Mouse (Mus musculus) heart, embryonic 11.5 days (tissue): ENCODE measurements at regions not wholly inside any gene's neighbourhood (a gene's known extent, or its start where the extent isn't known, plus 50 kb on each side); places are given as distances from the start of the nearest gene placed in this dataset.

Source experiments
- ATAC-seq: fragments of 200-750 bp; cut with Nextera tagmentation; replicated peaks from 2 replicates; pipeline ENCODE4 v1.8.0; 2017; ENCODE audit warnings: moderate library complexity; ENCODE audit not compliant: insufficient number of reproducible peaks, low FRiP score, low TSS enrichment
- H3K27ac ChIP-seq: fragments of 300-500 bp; sonication (generic); 2 replicates; pipeline ENCODE4 v1.5.1; 2014; ENCODE audit warnings: mild to moderate bottlenecking, low read depth, low read length
- H3K27me3 ChIP-seq: fragments of 300-500 bp; sonication (generic); 2 replicates; pipeline ENCODE4 v1.6.1; 2014; ENCODE audit warnings: mild to moderate bottlenecking, low read length, mixed read lengths; ENCODE audit not compliant: control insufficient read depth, insufficient read depth
- H3K36me3 ChIP-seq: fragments of 300-500 bp; sonication (generic); 2 replicates; pipeline ENCODE4 v1.6.1; 2014; ENCODE audit warnings: mild to moderate bottlenecking, low read length, moderate library complexity, mixed read lengths; ENCODE audit not compliant: control insufficient read depth, insufficient read depth
- H3K4me1 ChIP-seq: fragments of 300-500 bp; sonication (generic); 2 replicates; pipeline ENCODE4 v1.6.1; 2014; ENCODE audit warnings: low read length; ENCODE audit not compliant: control insufficient read depth, insufficient read depth
- H3K4me2 ChIP-seq: fragments of 300-500 bp; sonication (generic); 2 replicates; pipeline ENCODE4 v1.6.1; 2014; ENCODE audit warnings: mild to moderate bottlenecking, moderate library complexity
- H3K4me3 ChIP-seq: fragments of 300-500 bp; sonication (generic); 2 replicates; pipeline ENCODE4 v1.5.1; 2014; ENCODE audit warnings: low read depth, low read length
- H3K9ac ChIP-seq: fragments of 300-500 bp; sonication (generic); 2 replicates; pipeline ENCODE4 v1.6.1; 2014; ENCODE audit warnings: mild to moderate bottlenecking, low read depth, low read length, moderate library complexity
- H3K9me3 ChIP-seq: fragments of 300-500 bp; sonication (generic); replicated peaks from 2 replicates; pipeline ENCODE4 v1.6.1; 2016; ENCODE audit warnings: low read length; ENCODE audit not compliant: control insufficient read depth
- WGBS: fragments of 180-500 bp; shearing (Covaris S2); extraction: QIAGEN DNeasy Blood & Tissue Kit; methylation state at CpG from one replicate; pipeline ENCODE4 v1.1.7; 2014; ENCODE audit not compliant: insufficient replicate concordance; 5-methylcytosine and 5-hydroxymethylcytosine counted together

DNA sequence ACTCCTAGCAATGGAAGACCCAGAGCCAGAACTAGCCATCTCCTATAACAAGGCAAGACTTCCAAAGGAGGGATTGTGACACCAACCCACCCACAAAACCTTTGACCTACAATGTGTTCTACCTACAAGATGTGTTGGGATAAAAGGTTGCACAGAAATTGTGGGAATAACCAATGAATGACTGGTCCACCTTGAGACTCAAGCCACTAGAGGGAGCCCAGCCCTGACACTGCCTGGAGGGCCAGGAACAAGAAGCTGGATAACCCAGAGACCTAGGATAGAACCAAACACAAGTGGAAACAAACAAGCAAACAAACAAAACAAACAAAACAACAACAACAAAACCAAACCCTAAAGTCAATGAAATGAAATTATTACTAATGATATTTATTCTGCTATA lies 288.8 kb downstream of the Dchs2 start:
- H3K36me3 ChIP-seq: no peaks in the 10 kb centered on the region
- no peak overlapping the region for H3K4me2 ChIP-seq
- ATAC-seq: no peak
- H3K27ac ChIP-seq: no peak overlapping the region
- no peaks in the 10 kb centered on the region for H3K9me3 ChIP-seq
- no peak overlapping the region for H3K9ac ChIP-seq
- H3K4me3 ChIP-seq: no peak overlapping the region
- H3K27me3 ChIP-seq: no peaks in the 10 kb centered on the region
- H3K4me1 ChIP-seq: no peaks in the 10 kb centered on the region

DNA sequence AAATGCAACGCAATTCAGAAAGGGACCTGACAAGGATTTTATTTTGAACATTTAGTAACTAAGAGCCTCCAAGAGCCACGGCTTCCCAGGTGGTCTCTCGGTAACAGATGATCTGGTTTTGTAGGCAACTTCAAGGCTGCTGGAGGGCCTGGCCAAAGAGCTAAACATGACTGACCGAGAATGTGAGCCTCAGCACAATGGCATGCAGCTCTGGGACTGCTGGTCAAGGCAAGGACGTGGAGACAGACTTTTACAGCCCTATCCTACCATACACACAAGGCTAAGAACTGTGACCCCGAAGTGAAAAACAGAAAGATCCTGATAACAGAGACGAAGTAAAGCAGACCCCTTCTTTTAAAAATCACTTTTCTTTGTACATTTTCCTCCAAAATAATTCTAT lies 296.5 kb downstream of the Dchs2 start:
- Histone ChIP-seq H3K36me3 (no peaks in the 10 kb centered on the region), H3K4me1 (no peaks in the 10 kb centered on the region), H3K9me3 (no peaks in the 10 kb centered on the region), H3K9ac (no peak overlapping the region), H3K4me3 (no peak overlapping the region), H3K27me3 (no peaks in the 10 kb centered on the region), H3K4me2 (no peak overlapping the region), H3K27ac (no peak overlapping the region)
- no peak for ATAC-seq
- 48% methylated on average over 7 of the region's 7 CpGs for WGBS

- WGBS: 67% methylated on average over 3 of the region's 3 CpGs
- H3K4me1 ChIP-seq: no peaks in the 10 kb centered on the region
- H3K9me3 ChIP-seq: no peaks in the 10 kb centered on the region
- no peak overlapping the region for H3K27ac ChIP-seq
- H3K36me3 ChIP-seq: no peaks in the 10 kb centered on the region
- H3K9ac ChIP-seq: no peak overlapping the region
- no peak overlapping the region for H3K4me2 ChIP-seq
- H3K27me3 ChIP-seq: no peaks in the 10 kb centered on the region
- H3K4me3 ChIP-seq: no peak overlapping the region
- no peak for ATAC-seq
Observed at GRCm38 (mm10) chr3:83429376-83429775, 301.6 kb downstream of the Dchs2 start.

DNA sequence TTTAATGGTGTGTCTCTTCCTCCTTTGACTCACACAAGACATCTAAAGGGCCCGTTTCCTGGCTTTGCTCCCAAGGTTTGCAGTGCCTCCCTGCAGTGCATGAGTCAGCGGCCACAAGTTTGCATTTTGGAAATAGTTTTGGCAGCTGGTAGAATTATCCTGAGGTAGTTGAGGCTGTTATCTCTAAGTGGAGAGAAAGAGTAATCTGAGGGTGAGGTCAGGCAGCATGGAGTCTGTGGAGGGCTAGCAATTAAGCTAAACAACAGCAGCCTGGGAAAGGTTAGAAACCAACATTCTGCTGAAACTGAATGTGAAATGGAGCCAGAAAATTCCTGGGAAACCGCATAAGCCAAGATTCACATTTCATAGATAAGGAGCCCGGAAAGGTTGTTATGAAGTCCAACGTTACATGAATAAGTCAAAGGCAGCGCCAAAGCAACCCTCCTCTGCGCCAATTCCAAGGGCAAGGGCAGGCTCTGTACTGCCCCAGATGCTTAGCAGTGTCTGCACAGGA lies 318.5 kb downstream of the Dchs2 start:
- Histone ChIP-seq H3K4me1 (peaks cover 7% of the 10 kb centered on the region; the same call in 1 of the 2 replicates), H3K36me3 (no peaks in the 10 kb centered on the region), H3K27me3 (no peaks in the 10 kb centered on the region), H3K4me2 (no peak overlapping the region), H3K4me3 (no peak overlapping the region), H3K9me3 (no peaks in the 10 kb centered on the region), H3K9ac (no peak overlapping the region), H3K27ac (0 out of 2 replicates have a peak overlapping the region, but pooled peaks have one; percentile 35)
- ATAC-seq: no peak
- 56% methylated on average over 7 of the region's 7 CpGs for WGBS

DNA sequence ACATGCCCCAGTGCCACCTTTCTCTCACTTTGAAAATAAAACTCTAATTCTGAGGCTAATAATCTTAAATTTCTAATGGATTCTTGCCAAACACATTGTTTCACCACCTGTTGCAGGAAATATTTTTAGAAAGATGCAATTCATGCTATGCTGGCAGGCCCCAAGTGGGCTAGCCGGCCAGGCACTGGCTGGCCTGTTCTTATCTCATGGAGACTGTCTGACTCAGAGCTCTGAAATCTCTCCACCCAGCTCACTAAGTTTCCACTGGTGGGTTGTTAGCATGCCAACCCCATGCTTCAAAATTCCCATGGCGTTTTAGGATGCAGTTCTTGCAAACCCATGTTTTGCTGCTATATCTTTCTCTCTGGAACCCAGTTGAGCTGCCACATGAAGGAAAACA lies 315.5 kb upstream of the Sfrp2 start:
- H3K4me3 ChIP-seq: no peak overlapping the region
- no peaks in the 10 kb centered on the region for H3K36me3 ChIP-seq
- no peak overlapping the region for H3K9ac ChIP-seq
- H3K4me2 ChIP-seq: no peak overlapping the region
- no peaks in the 10 kb centered on the region for H3K9me3 ChIP-seq
- 0 out of 2 replicates have a peak overlapping the region, but pooled peaks have one; percentile 22 for H3K27ac ChIP-seq
- no peaks in the 10 kb centered on the region for H3K27me3 ChIP-seq
- H3K4me1 ChIP-seq: peaks cover 6% of the 10 kb centered on the region; the same call in 1 of the 2 replicates
- no peak for ATAC-seq
- 27% methylated on average over 2 of the region's 2 CpGs for WGBS

- no peaks in the 10 kb centered on the region for H3K27me3 ChIP-seq
- no peak overlapping the region for H3K4me3 ChIP-seq
- no peak overlapping the region for H3K4me2 ChIP-seq
- H3K9me3 ChIP-seq: no peaks in the 10 kb centered on the region
- H3K27ac ChIP-seq: no peak overlapping the region
- no peaks in the 10 kb centered on the region for H3K36me3 ChIP-seq
- WGBS: 79% methylated on average over 3 of the region's 3 CpGs
- H3K9ac ChIP-seq: no peak overlapping the region
- ATAC-seq: no peak
- 0 out of 2 replicates have a peak, but pooled peaks cover 5% of the 10 kb centered on the region for H3K4me1 ChIP-seq
Observed at GRCm38 (mm10) chr3:83451317-83451716, 314.8 kb upstream of the Sfrp2 start.

- WGBS: 54% methylated on average over 2 of the region's 2 CpGs
- Histone ChIP-seq H3K27ac (no peak overlapping the region), H3K4me2 (no peak overlapping the region), H3K9me3 (no peaks in the 10 kb centered on the region), H3K27me3 (no peaks in the 10 kb centered on the region), H3K4me3 (no peak overlapping the region), H3K4me1 (0 out of 2 replicates have a peak, but pooled peaks cover 5% of the 10 kb centered on the region), H3K36me3 (no peaks in the 10 kb centered on the region), H3K9ac (no peak overlapping the region)
- ATAC-seq: no peak
Observed at GRCm38 (mm10) chr3:83453462-83453861, 312.7 kb upstream of the Sfrp2 start.

DNA sequence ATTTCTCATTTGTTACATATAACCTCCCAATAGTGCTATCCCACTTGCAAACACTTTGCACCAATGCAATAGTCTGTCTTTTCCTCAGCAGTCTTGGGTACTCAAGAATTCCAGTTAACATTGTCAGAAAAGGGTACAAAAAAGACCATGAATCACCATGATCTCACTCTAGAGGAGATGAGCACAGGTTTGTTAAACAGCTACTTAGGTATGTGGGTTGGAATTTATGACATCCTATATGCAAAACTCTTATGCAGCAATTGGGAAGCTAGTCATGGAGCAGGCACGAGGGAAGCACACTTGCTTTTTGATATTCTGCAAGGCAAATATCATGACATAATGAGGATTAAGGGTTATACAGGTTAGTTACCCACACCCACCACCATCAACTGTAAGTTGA lies 307.7 kb upstream of the Sfrp2 start:
- Histone ChIP-seq H3K4me1 (no peaks in the 10 kb centered on the region), H3K27ac (no peak overlapping the region), H3K9ac (no peak overlapping the region), H3K4me2 (no peak overlapping the region), H3K27me3 (no peaks in the 10 kb centered on the region), H3K9me3 (no peaks in the 10 kb centered on the region), H3K36me3 (no peaks in the 10 kb centered on the region), H3K4me3 (no peak overlapping the region)
- no peak for ATAC-seq
- WGBS: 77% methylated on average over 1 of the region's 1 CpGs

DNA sequence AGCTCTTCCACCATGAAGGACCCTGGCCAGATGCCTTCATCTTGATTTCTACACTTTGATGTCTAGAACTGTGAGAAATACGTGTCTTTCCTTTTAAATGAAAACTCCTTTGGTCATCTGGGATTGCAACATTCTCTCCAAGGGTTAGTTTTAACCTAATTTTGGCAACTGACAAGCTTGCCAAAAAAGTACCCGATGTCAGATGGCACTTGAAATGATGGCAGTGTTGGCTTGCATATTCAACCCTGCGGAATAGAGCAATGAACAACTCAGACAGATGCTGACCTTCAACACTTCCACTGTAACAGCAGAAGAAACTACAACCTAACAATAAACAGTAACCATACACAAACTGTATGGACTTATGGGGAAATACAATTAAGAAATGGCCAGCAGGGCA lies 286.9 kb upstream of the Sfrp2 start:
- H3K4me2 ChIP-seq: no peak overlapping the region
- H3K9me3 ChIP-seq: no peaks in the 10 kb centered on the region
- no peaks in the 10 kb centered on the region for H3K36me3 ChIP-seq
- no peak overlapping the region for H3K27ac ChIP-seq
- H3K9ac ChIP-seq: no peak overlapping the region
- H3K4me1 ChIP-seq: no peaks in the 10 kb centered on the region
- WGBS: 72% methylated on average over 3 of the region's 3 CpGs
- H3K27me3 ChIP-seq: no peaks in the 10 kb centered on the region
- ATAC-seq: no peak
- no peak overlapping the region for H3K4me3 ChIP-seq
